Mouse (Mus musculus): ENCODE data around the gene Mbnl2.

Gene Mbnl2

GRCm38 (mm10) chr14:120274746-120275145 lies 723 bp upstream of the Mbnl2 start:
- peak; percentile 88 for DNase-seq

- DNase-seq = peak; percentile 88
Observed at GRCm38 (mm10) chr14:120276343-120277080, 1.0 kb downstream of the Mbnl2 start.

GRCm38 (mm10) chr14:120277081-120277656 lies 1.7 kb downstream of the Mbnl2 start:
- DNase-seq = peak; percentile 98

GRCm38 (mm10) chr14:120278290-120279244 lies 3.1 kb downstream of the Mbnl2 start:
- DNase-seq = peak; percentile 97

GRCm38 (mm10) chr14:120280136-120280535 lies 4.7 kb downstream of the Mbnl2 start:
- peak; percentile 95 for DNase-seq

- peak; percentile 83 for DNase-seq
Observed at GRCm38 (mm10) chr14:120283787-120284186, 8.3 kb downstream of the Mbnl2 start.

GRCm38 (mm10) chr14:120284504-120284903 lies 9.0 kb downstream of the Mbnl2 start:
- DNase-seq = peak; percentile 88

- DNase-seq = peak; percentile 91
Observed at GRCm38 (mm10) chr14:120287121-120287986, 11.9 kb downstream of the Mbnl2 start.

GRCm38 (mm10) chr14:120287987-120288275 lies 12.5 kb downstream of the Mbnl2 start:
- DNase-seq = no peak

GRCm38 (mm10) chr14:120288378-120289002 lies 13.0 kb downstream of the Mbnl2 start:
- peak; percentile 92 for DNase-seq

- DNase-seq = peak; percentile 98
Observed at GRCm38 (mm10) chr14:120289065-120289464, 13.6 kb downstream of the Mbnl2 start.

- DNase-seq = peak; percentile 91
Observed at GRCm38 (mm10) chr14:120289528-120289927, 14.1 kb downstream of the Mbnl2 start.

- DNase-seq = peak; percentile 87
Observed at GRCm38 (mm10) chr14:120291226-120291757, 15.8 kb downstream of the Mbnl2 start.

- peak; percentile 88 for DNase-seq
Observed at GRCm38 (mm10) chr14:120292133-120292532, 16.7 kb downstream of the Mbnl2 start.

- DNase-seq = peak; percentile 74
Observed at GRCm38 (mm10) chr14:120292617-120293195, 17.2 kb downstream of the Mbnl2 start.

GRCm38 (mm10) chr14:120294480-120294879 lies 19.0 kb downstream of the Mbnl2 start:
- peak; percentile 96 for DNase-seq

- DNase-seq = peak; percentile 99
Observed at GRCm38 (mm10) chr14:120295355-120296220, 20.1 kb downstream of the Mbnl2 start.

GRCm38 (mm10) chr14:120296231-120297006 lies 20.9 kb downstream of the Mbnl2 start:
- DNase-seq = peak; percentile 97

GRCm38 (mm10) chr14:120297137-120297749 lies 21.8 kb downstream of the Mbnl2 start:
- DNase-seq = peak; percentile 95

Measured in heart, adult 11 months (tissue).